Mouse (Mus musculus) intestine, embryonic 15.5 days (tissue): ENCODE measurements around the gene Mtcl1. TPM values are rescaled to one million over a fixed set of nuclear protein-coding genes. Genes with fewer than 3 reads are reported as not detected.
A peak's percentile ranks its signal among the peaks of the same experiment; 100 is the strongest.

ENCODE experiments used
- ATAC-seq: fragments of 200-750 bp; cut with Nextera tagmentation; 2 replicates; pipeline ENCODE4 v1.8.0; 2017; ENCODE audit warnings: moderate TSS enrichment, moderate library complexity
- H3K27ac ChIP-seq: fragments of 300-500 bp; sonication (generic); 2 replicates; pipeline ENCODE4 v1.5.1; 2015; ENCODE audit warnings: mild to moderate bottlenecking, inconsistent platforms
- H3K27me3 ChIP-seq: fragments of 300-500 bp; sonication (generic); replicated peaks from 2 replicates; pipeline ENCODE4 v1.6.1; 2015; ENCODE audit warnings: inconsistent platforms
- H3K36me3 ChIP-seq: fragments of 300-500 bp; sonication (generic); 2 replicates; pipeline ENCODE4 v1.6.1; 2015; ENCODE audit warnings: inconsistent platforms
- H3K4me1 ChIP-seq: fragments of 300-500 bp; sonication (generic); replicated peaks from 2 replicates; pipeline ENCODE4 v1.6.1; 2015; ENCODE audit warnings: inconsistent platforms
- H3K4me2 ChIP-seq: fragments of 300-500 bp; sonication (generic); replicated peaks from 2 replicates; pipeline ENCODE4 v1.6.1; 2015; ENCODE audit warnings: mild to moderate bottlenecking, inconsistent platforms
- H3K4me3 ChIP-seq: fragments of 300-500 bp; sonication (generic); replicated peaks from 2 replicates; pipeline ENCODE4 v1.5.1; 2015; ENCODE audit warnings: inconsistent platforms
- H3K9ac ChIP-seq: fragments of 300-500 bp; sonication (generic); 2 replicates; pipeline ENCODE4 v1.6.1; 2015; ENCODE audit warnings: inconsistent platforms
- H3K9me3 ChIP-seq: fragments of 300-500 bp; sonication (generic); 2 replicates; pipeline ENCODE4 v1.6.1; 2016; ENCODE audit warnings: inconsistent platforms
- WGBS: fragments of 180-500 bp; shearing (Covaris S2); methylation state at CpG from one replicate; pipeline ENCODE4 v1.1.7; 2015; 5-methylcytosine and 5-hydroxymethylcytosine counted together
- polyA plus RNA-seq: library from polyadenylated mRNA; unstranded; fragments of >200 nt; fragmentation: Nextera tagmentation; extraction: Ambion mirVana; gene quantifications from 2 replicates; pipeline ENCODE4 v1.2.1, GENCODE M21; 2015

Gene Mtcl1
- polyA plus RNA-seq, 1 experiment from 2014 or later = 5.5 TPM

- ATAC-seq = peak; percentile 55; the same call in 1 of the 2 replicates
- Histone ChIP-seq H3K4me3 (0 out of 2 replicates have a peak overlapping the region, but pooled peaks have one; percentile 9), H3K27me3 (peaks cover 4% of the 10 kb centered on the region; the same call in 1 of the 2 replicates), H3K9me3 (no peaks in the 10 kb centered on the region), H3K4me1 (peaks cover 8% of the 10 kb centered on the region; the same call in 1 of the 2 replicates), H3K9ac (no peak overlapping the region), H3K4me2 (peak overlapping the region; percentile 47), H3K36me3 (no peaks in the 10 kb centered on the region), H3K27ac (no peak overlapping the region)
- WGBS = 27% methylated on average over 21 of the region's 21 CpGs
Observed at GRCm38 (mm10) chr17:66479813-66480490, 30.4 kb upstream of the Mtcl1 start.

GRCm38 (mm10) chr17:66479311-66479710 lies 29.8 kb upstream of the Mtcl1 start:
- Histone ChIP-seq H3K4me3 (no peak overlapping the region), H3K4me2 (peak overlapping the region; percentile 47), H3K36me3 (no peaks in the 10 kb centered on the region), H3K9ac (no peak overlapping the region), H3K27ac (no peak overlapping the region), H3K4me1 (peaks cover 8% of the 10 kb centered on the region; the same call in 1 of the 2 replicates), H3K9me3 (no peaks in the 10 kb centered on the region), H3K27me3 (peaks cover 4% of the 10 kb centered on the region; the same call in 1 of the 2 replicates)
- ATAC-seq = 0 out of 2 replicates have a peak, but pooled peaks have one; percentile 28
- WGBS = 22% methylated on average over 13 of the region's 13 CpGs

- no peak for ATAC-seq
- H3K27me3 ChIP-seq = no peaks in the 10 kb centered on the region
- 91% methylated on average over 1 of the region's 1 CpGs for WGBS
- H3K4me2 ChIP-seq = no peak overlapping the region
- H3K9me3 ChIP-seq = no peaks in the 10 kb centered on the region
- no peaks in the 10 kb centered on the region for H3K36me3 ChIP-seq
- no peak overlapping the region for H3K9ac ChIP-seq
- H3K4me1 ChIP-seq = no peaks in the 10 kb centered on the region
- no peak overlapping the region for H3K27ac ChIP-seq
- no peak overlapping the region for H3K4me3 ChIP-seq
Observed at GRCm38 (mm10) chr17:66473205-66473604, 23.7 kb upstream of the Mtcl1 start.

- ATAC-seq = no peak
- H3K27me3 ChIP-seq = no peaks in the 10 kb centered on the region
- H3K4me1 ChIP-seq = no peaks in the 10 kb centered on the region
- no peak overlapping the region for H3K4me3 ChIP-seq
- H3K4me2 ChIP-seq = no peak overlapping the region
- H3K36me3 ChIP-seq = no peaks in the 10 kb centered on the region
- no peak overlapping the region for H3K9ac ChIP-seq
- no peaks in the 10 kb centered on the region for H3K9me3 ChIP-seq
- 41% methylated on average over 5 of the region's 5 CpGs for whole genome bisulfite sequencing
- no peak overlapping the region for H3K27ac ChIP-seq
Observed at GRCm38 (mm10) chr17:66471775-66472174, 22.2 kb upstream of the Mtcl1 start.

GRCm38 (mm10) chr17:66471252-66471651 lies 21.7 kb upstream of the Mtcl1 start:
- Histone ChIP-seq H3K4me1 (no peaks in the 10 kb centered on the region), H3K36me3 (no peaks in the 10 kb centered on the region), H3K9ac (no peak overlapping the region), H3K27me3 (no peaks in the 10 kb centered on the region), H3K27ac (no peak overlapping the region), H3K4me3 (no peak overlapping the region), H3K9me3 (no peaks in the 10 kb centered on the region), H3K4me2 (no peak overlapping the region)
- ATAC-seq = no peak
- WGBS = 61% methylated on average over 4 of the region's 4 CpGs

- ATAC-seq = no peak
- Histone ChIP-seq H3K4me1 (no peaks in the 10 kb centered on the region), H3K27ac (no peak overlapping the region), H3K4me3 (no peak overlapping the region), H3K4me2 (no peak overlapping the region), H3K36me3 (no peaks in the 10 kb centered on the region), H3K9ac (no peak overlapping the region), H3K27me3 (no peaks in the 10 kb centered on the region), H3K9me3 (no peaks in the 10 kb centered on the region)
- WGBS = 60% methylated on average over 8 of the region's 8 CpGs
Observed at GRCm38 (mm10) chr17:66470020-66470419, 20.5 kb upstream of the Mtcl1 start.

GRCm38 (mm10) chr17:66457278-66457677 lies 7.7 kb upstream of the Mtcl1 start:
- Histone ChIP-seq H3K9ac (no peak overlapping the region), H3K27me3 (peaks cover 2% of the 10 kb centered on the region; the same call in 1 of the 2 replicates), H3K4me2 (no peak overlapping the region), H3K4me1 (no peaks in the 10 kb centered on the region), H3K27ac (no peak overlapping the region), H3K36me3 (no peaks in the 10 kb centered on the region), H3K4me3 (no peak overlapping the region), H3K9me3 (no peaks in the 10 kb centered on the region)
- WGBS = 90% methylated on average over 1 of the region's 1 CpGs
- ATAC-seq = no peak

GRCm38 (mm10) chr17:66451143-66451542 lies 1.6 kb upstream of the Mtcl1 start:
- WGBS = 3% methylated on average over 11 of the region's 11 CpGs
- Histone ChIP-seq H3K27me3 (peaks cover 25% of the 10 kb centered on the region; the same call in 1 of the 2 replicates), H3K4me3 (peak overlapping the region; percentile 75; the same call in 1 of the 2 replicates), H3K4me1 (peaks cover 24% of the 10 kb centered on the region), H3K36me3 (no peaks in the 10 kb centered on the region), H3K9ac (no peak overlapping the region), H3K4me2 (peak overlapping the region; percentile 99; the same call in 1 of the 2 replicates), H3K27ac (no peak overlapping the region), H3K9me3 (no peaks in the 10 kb centered on the region)
- no peak for ATAC-seq

GRCm38 (mm10) chr17:66450526-66451070 lies 1.0 kb upstream of the Mtcl1 start:
- Histone ChIP-seq H3K9me3 (no peaks in the 10 kb centered on the region), H3K27me3 (peaks cover 25% of the 10 kb centered on the region; the same call in 1 of the 2 replicates), H3K36me3 (no peaks in the 10 kb centered on the region), H3K27ac (no peak overlapping the region), H3K4me3 (peak overlapping the region; percentile 75), H3K4me2 (peak overlapping the region; percentile 99), H3K4me1 (peaks cover 26% of the 10 kb centered on the region), H3K9ac (0 out of 2 replicates have a peak overlapping the region, but pooled peaks have one; percentile 8)
- WGBS = 3% methylated on average over 18 of the region's 18 CpGs
- ATAC-seq = no peak

- H3K4me2 ChIP-seq = peak overlapping the region; percentile 99
- peak overlapping the region; percentile 69 for H3K9ac ChIP-seq
- no peaks in the 10 kb centered on the region for H3K9me3 ChIP-seq
- peak; percentile 43 for ATAC-seq
- H3K4me3 ChIP-seq = peak overlapping the region; percentile 75
- under 1% methylated on average over 114 of the region's 136 CpGs for WGBS
- H3K36me3 ChIP-seq = no peaks in the 10 kb centered on the region
- peak overlapping the region; percentile 68 for H3K27ac ChIP-seq
- peaks cover 25% of the 10 kb centered on the region; the same call in 1 of the 2 replicates for H3K27me3 ChIP-seq
- peaks cover 26% of the 10 kb centered on the region for H3K4me1 ChIP-seq
Observed at GRCm38 (mm10) chr17:66448421-66449405, 837 bp downstream of the Mtcl1 start.

- no peaks in the 10 kb centered on the region for H3K9me3 ChIP-seq
Observed at GRCm38 (mm10) chr17:66447978-66448377, 1.6 kb downstream of the Mtcl1 start.

GRCm38 (mm10) chr17:66447007-66447312 lies 2.6 kb downstream of the Mtcl1 start:
- H3K4me1 ChIP-seq = peaks cover 26% of the 10 kb centered on the region
- 54% methylated on average over 7 of the region's 7 CpGs for WGBS
- H3K9ac ChIP-seq = 0 out of 2 replicates have a peak overlapping the region, but pooled peaks have one; percentile 69

More at GRCm38 (mm10) chr17:66447978-66448377, 1.6 kb downstream of the Mtcl1 start:
- Histone ChIP-seq H3K4me2 (peak overlapping the region; percentile 99), H3K4me1 (peaks cover 26% of the 10 kb centered on the region), H3K27me3 (peaks cover 25% of the 10 kb centered on the region; the same call in 1 of the 2 replicates), H3K27ac (no peak overlapping the region), H3K9ac (peak overlapping the region; percentile 69), H3K36me3 (no peaks in the 10 kb centered on the region), H3K4me3 (peak overlapping the region; percentile 75)
- WGBS = 5% methylated on average over 13 of the region's 13 CpGs
- ATAC-seq = no peak

More at GRCm38 (mm10) chr17:66447007-66447312, 2.6 kb downstream of the Mtcl1 start:
- Histone ChIP-seq H3K27me3 (peaks cover 20% of the 10 kb centered on the region; the same call in 1 of the 2 replicates), H3K4me2 (peak overlapping the region; percentile 99), H3K36me3 (no peaks in the 10 kb centered on the region), H3K27ac (no peak overlapping the region), H3K9me3 (no peaks in the 10 kb centered on the region), H3K4me3 (peak overlapping the region; percentile 75)
- no peak for ATAC-seq
